Mouse (Mus musculus): ENCODE results near the gene Gkn3.

DNA sequence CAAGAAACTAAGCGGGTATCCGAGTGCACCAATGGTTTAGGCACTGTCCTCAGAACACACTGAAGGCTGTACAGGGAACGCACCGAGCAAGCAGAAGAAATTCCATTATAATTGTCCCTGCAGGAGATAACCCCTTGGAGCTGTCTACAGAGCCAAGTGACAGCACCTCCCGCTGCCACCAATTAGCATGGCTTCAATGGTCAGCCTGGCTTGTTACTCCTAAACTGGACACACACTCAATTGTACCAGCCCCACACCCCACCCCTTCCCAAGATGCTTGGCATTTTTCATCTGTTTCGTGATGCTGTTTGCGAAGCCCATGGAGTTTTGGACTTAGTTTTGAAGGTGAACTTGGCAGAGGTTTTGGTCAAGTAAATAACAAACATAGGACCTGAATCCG lies 38.9 kb upstream of the Gkn3 start:
- TF ChIP-seq CEBPB (IDR thresholded peaks at IDR 0.05; ENCODE audit: low read depth), result no peak
- no peak for TF ChIP-seq CTCF (IDR thresholded peaks at IDR 0.05; ENCODE audit: control insufficient read depth, insufficient read depth, insufficient read length)
- no peak for TF ChIP-seq MAX (IDR thresholded peaks at IDR 0.05)
- TF ChIP-seq MYOD1 (IDR thresholded peaks at IDR 0.05; ENCODE audit: control insufficient read depth, insufficient read length, low read depth), result no peak
- TF ChIP-seq USF1 (IDR thresholded peaks at IDR 0.05; ENCODE audit: low read depth), result no peak
- TF ChIP-seq FOSL1 (IDR thresholded peaks at IDR 0.05; ENCODE audit: insufficient read depth, low read length, poor library complexity, severe bottlenecking), result no peak
- no peak for TF ChIP-seq MYOG (IDR thresholded peaks at IDR 0.05; ENCODE audit: control insufficient read depth, extremely low read depth, insufficient read length)

Measured in C2C12 (cell line).